Mouse (Mus musculus) monocyte, adult 59 days (primary cell): Measurements from ENCODE around the gene Tpo. TPM values are rescaled to one million over a fixed set of nuclear protein-coding genes. Genes with fewer than 3 reads are reported as not detected.

Source experiments
- total RNA-seq, 2 experiments: library from RNA; stranded (reverse); gene quantifications; one replicate each; pipeline ENCODE4 v1.2.4; 2023

The Tpo gene
- total RNA-seq = not detected

DNA sequence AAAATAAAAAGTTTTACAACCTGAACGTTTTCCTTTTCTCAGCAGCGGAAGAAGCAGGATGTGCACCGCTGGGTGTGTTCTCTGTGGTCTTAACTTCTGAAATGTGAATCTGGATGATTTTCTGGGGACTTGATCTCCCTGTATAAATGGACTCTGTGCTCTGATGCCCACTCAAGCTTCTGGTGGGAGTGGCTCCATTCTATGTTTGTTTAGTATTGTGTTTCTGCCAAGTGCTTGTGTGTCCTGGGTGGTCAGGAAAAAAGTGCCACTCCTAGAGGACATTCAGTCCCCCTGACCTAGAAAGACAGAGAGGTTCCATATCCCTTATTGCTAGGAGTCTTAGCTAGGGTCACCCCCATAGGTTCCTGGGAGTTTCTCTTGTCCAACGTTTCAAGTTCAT lies at the start of gene Tpo:
TSS of gene Tpo (minus strand) at position 101 of the 400 bp plus-strand sequence.

Other genes with a start within 250 kb of the Tpo start
- under 1 TPM in 1 of 2 experiments, not detected in 1; 0.09 TPM for gene Pxdn, start 195.0 kb downstream of the Tpo start, total RNA-seq
- gene Sntg2, start 240.8 kb upstream of the Tpo start, total RNA-seq = not detected